Mouse (Mus musculus): ENCODE data around the gene Slc4a10. TPM values are rescaled to one million over a fixed set of nuclear protein-coding genes. Genes with fewer than 3 reads are reported as not detected.
A peak's percentile ranks its signal among the peaks of the same experiment; 100 is the strongest.
"Not testable (repeated sequence)": the region's sequence is repeated elsewhere in the genome, so short reads cannot be mapped to it uniquely, and the experiment has no call there.

Gene Slc4a10
- polyA plus RNA-seq (2015; fragmentation: Nextera tagmentation; extraction: Ambion mirVana) = 0.20 and 0.33 TPM in 2 replicates

DNA sequence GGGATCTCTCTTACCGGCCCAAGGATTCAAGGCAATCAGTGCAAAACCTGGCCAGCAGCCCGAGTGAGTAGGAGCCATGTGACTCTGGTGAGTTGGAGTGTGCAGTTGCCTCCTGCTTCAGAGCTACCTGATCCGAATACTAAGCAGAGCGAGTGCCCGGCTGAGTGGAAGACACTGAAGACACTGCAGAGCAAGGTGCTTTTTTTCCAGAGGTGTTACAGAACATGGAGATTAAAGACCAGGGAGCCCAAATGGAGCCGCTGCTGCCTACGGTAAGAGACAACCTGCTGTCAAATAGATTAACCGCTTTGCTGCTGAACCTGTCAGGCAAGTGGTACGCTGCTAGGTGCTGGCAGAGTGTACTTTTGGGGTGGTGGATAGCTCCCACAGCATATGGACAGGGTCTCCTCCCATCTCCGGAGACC lies at the start of gene Slc4a10:
Slc4a10 (plus strand) TSS at position 42 of the 425 bp plus-strand sequence.
- no peak; the same call in 1 of the 2 replicates for ATAC-seq (ENCODE audit: low FRiP score, low TSS enrichment)
- H3K4me1 ChIP-seq (ENCODE audit: insufficient read depth, low read length) = no peaks in the 10 kb centered on the region
- H3K36me3 ChIP-seq (ENCODE audit: insufficient read depth, low read length) = no peaks in the 10 kb centered on the region
- H3K4me3 ChIP-seq (ENCODE audit: low read length) = peak within 1 kb of the TSS; percentile 56
- WGBS = 20% methylated on average over 10 of the region's 10 CpGs
- H3K4me2 ChIP-seq (replicated peaks; ENCODE audit: low read depth, low read length) = peak within 1 kb of the TSS; percentile 70
- peak within 1 kb of the TSS; percentile 57; the same call in 1 of the 2 replicates for H3K9ac ChIP-seq (replicated peaks; ENCODE audit: low read length)
- H3K27me3 ChIP-seq (ENCODE audit: insufficient read depth, low read length) = 0 out of 2 replicates have a peak, but pooled peaks cover 10% of the 10 kb centered on the region
- H3K9me3 ChIP-seq (ENCODE audit: low read length) = no peaks in the 10 kb centered on the region
- no peak within 1 kb of the TSS for H3K27ac ChIP-seq (ENCODE audit: low read length)

- not testable (repeated sequence) for H3K27ac ChIP-seq (ENCODE audit: low read length); H3K4me2 ChIP-seq (replicated peaks; ENCODE audit: low read depth, low read length); ATAC-seq (ENCODE audit: low FRiP score, low TSS enrichment); H3K9ac ChIP-seq (replicated peaks; ENCODE audit: low read length); H3K4me1 ChIP-seq (ENCODE audit: insufficient read depth, low read length); H3K4me3 ChIP-seq (ENCODE audit: low read length); H3K9me3 ChIP-seq (ENCODE audit: low read length); H3K27me3 ChIP-seq (ENCODE audit: insufficient read depth, low read length); H3K36me3 ChIP-seq (ENCODE audit: insufficient read depth, low read length)
- 87% methylated on average over 6 of the region's 6 CpGs for WGBS
These were observed 45.0 kb upstream of the Slc4a10 start for GRCm38 (mm10) chr2:62001251-62001650.

DNA sequence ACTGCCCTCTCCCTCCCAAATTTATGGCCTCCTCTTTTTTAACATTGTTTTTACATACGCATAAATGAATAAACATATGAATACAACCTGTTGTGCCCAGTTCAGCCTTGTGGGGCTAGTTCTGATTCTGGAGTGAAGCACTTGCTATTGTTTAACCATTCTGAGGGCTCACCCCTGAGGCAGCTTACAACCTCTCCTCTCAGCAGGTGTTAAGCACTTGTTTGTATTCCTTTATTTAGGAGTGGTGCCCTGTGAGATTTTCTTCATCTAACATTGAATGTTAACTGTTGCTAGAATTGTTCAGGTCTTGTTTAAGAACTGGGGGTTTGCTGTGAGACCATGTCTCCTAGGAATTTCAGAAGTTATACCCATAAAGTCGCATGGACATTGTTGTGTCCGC lies 28.1 kb upstream of the Slc4a10 start:
- Histone ChIP-seq H3K9ac (replicated peaks; ENCODE audit: low read length) (no peak overlapping the region), H3K4me1 (ENCODE audit: insufficient read depth, low read length) (no peaks in the 10 kb centered on the region), H3K27ac (ENCODE audit: low read length) (no peak overlapping the region), H3K36me3 (ENCODE audit: insufficient read depth, low read length) (no peaks in the 10 kb centered on the region), H3K4me3 (ENCODE audit: low read length) (no peak overlapping the region), H3K27me3 (ENCODE audit: insufficient read depth, low read length) (no peaks in the 10 kb centered on the region), H3K4me2 (replicated peaks; ENCODE audit: low read depth, low read length) (no peak overlapping the region), H3K9me3 (ENCODE audit: low read length) (no peaks in the 10 kb centered on the region)
- WGBS = 62% methylated on average over 3 of the region's 3 CpGs
- no peak for ATAC-seq (ENCODE audit: low FRiP score, low TSS enrichment)

DNA sequence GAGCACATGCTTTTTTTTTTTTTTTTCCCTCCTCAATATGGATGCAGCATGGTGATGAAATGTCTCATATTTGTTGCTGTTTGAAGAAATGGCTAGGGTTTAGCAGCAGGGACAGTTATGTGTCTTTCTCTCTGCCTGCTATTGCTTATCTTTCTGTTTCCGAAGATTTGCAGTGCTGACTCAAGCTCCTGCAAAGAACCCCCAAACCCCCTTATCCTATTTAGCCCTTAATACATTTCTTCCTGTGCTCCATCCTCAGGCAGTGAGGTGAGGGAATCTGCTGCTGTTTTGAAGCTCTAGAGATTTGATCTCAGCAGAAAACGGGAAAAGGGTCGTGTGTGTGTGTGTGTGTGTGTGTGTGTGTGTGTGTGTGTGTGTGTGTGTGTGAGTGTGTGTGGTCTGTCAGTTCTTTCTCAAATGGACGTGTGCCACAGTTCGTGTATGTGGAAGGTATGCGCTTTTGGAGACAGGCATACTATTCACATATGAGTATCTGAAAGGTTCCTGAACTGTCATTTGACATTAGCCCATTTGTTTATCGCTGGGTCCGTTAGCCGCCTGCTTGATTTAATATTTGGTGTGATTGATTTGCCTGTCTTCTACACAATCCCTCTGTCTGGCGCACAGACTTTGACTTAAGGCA lies 720 bp downstream of the Slc4a10 start:
- WGBS = 15% methylated on average over 10 of the region's 10 CpGs

DNA sequence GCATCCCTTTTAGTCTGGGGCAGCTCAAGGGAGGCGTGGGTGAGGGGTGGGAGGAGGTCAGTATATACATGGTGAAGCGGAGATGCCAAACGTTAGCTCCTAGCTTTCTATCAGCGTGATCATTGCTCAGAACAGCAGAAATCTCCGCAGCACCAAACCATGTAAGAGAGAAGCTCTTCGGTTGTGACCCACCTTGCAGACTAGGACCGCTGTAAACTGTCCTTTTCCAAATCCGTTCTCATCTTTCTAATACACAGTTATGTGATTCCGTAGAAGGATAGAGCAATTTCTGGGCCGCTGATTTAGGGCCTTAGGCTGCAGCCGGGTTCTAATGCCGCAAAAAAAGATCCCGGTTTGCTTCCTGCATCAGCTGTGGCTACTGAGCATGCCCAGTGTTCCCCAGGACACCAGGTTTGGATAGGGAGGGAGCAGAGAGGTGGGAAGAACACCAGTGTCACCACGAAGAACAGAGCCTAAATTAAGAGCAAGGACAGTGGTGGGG lies 1.3 kb downstream of the Slc4a10 start:
- Histone ChIP-seq H3K4me2 (replicated peaks; ENCODE audit: low read depth, low read length) (peak overlapping the region; percentile 70), H3K4me3 (ENCODE audit: low read length) (peak overlapping the region; percentile 56), H3K4me1 (ENCODE audit: insufficient read depth, low read length) (no peaks in the 10 kb centered on the region), H3K9ac (replicated peaks; ENCODE audit: low read length) (peak overlapping the region; percentile 57), H3K27me3 (ENCODE audit: insufficient read depth, low read length) (0 out of 2 replicates have a peak, but pooled peaks cover 10% of the 10 kb centered on the region), H3K27ac (ENCODE audit: low read length) (no peak overlapping the region), H3K36me3 (ENCODE audit: insufficient read depth, low read length) (no peaks in the 10 kb centered on the region), H3K9me3 (ENCODE audit: low read length) (no peaks in the 10 kb centered on the region)
- 3% methylated on average over 14 of the region's 14 CpGs for WGBS
- peak; percentile 69; the same call in 1 of the 2 replicates for ATAC-seq (ENCODE audit: low FRiP score, low TSS enrichment)

More for the DNA sequence above, 720 bp downstream of the Slc4a10 start:
- Histone ChIP-seq H3K27ac (ENCODE audit: low read length) (no peak overlapping the region), H3K36me3 (ENCODE audit: insufficient read depth, low read length) (no peaks in the 10 kb centered on the region), H3K27me3 (ENCODE audit: insufficient read depth, low read length) (0 out of 2 replicates have a peak, but pooled peaks cover 10% of the 10 kb centered on the region), H3K9me3 (ENCODE audit: low read length) (no peaks in the 10 kb centered on the region), H3K4me3 (ENCODE audit: low read length) (peak overlapping the region; percentile 56), H3K9ac (replicated peaks; ENCODE audit: low read length) (peak overlapping the region; percentile 57), H3K4me1 (ENCODE audit: insufficient read depth, low read length) (no peaks in the 10 kb centered on the region), H3K4me2 (replicated peaks; ENCODE audit: low read depth, low read length) (peak overlapping the region; percentile 70)
- ATAC-seq (ENCODE audit: low FRiP score, low TSS enrichment) = no peak

DNA sequence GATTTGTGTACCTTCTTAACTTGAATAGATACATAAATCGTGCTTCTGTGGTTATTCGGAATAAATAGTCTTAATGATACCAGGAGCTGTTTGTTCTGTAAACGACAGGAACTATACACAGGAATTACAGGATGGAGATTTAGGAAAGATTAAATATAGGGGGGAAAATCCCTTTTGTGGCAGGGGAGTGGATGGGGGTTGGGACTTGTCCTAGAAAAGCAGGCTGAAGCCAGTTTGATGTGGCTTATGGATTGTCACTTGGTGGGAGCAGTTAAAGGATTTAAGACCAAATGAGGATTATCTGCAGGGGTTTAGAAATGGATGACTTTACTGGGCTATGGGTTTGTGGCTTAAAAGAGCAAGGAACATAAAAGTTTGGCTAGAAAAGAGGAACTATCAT lies 1.9 kb downstream of the Slc4a10 start:
- H3K4me2 ChIP-seq (replicated peaks; ENCODE audit: low read depth, low read length) = peak overlapping the region; percentile 70
- 11% methylated on average over 3 of the region's 3 CpGs for WGBS
- H3K36me3 ChIP-seq (ENCODE audit: insufficient read depth, low read length) = no peaks in the 10 kb centered on the region
- 0 out of 2 replicates have a peak, but pooled peaks cover 10% of the 10 kb centered on the region for H3K27me3 ChIP-seq (ENCODE audit: insufficient read depth, low read length)
- H3K4me3 ChIP-seq (ENCODE audit: low read length) = no peak overlapping the region; the same call in 1 of the 2 replicates
- no peaks in the 10 kb centered on the region for H3K9me3 ChIP-seq (ENCODE audit: low read length)
- no peak for ATAC-seq (ENCODE audit: low FRiP score, low TSS enrichment)
- no peak overlapping the region for H3K9ac ChIP-seq (replicated peaks; ENCODE audit: low read length)
- H3K27ac ChIP-seq (ENCODE audit: low read length) = no peak overlapping the region
- H3K4me1 ChIP-seq (ENCODE audit: insufficient read depth, low read length) = no peaks in the 10 kb centered on the region

DNA sequence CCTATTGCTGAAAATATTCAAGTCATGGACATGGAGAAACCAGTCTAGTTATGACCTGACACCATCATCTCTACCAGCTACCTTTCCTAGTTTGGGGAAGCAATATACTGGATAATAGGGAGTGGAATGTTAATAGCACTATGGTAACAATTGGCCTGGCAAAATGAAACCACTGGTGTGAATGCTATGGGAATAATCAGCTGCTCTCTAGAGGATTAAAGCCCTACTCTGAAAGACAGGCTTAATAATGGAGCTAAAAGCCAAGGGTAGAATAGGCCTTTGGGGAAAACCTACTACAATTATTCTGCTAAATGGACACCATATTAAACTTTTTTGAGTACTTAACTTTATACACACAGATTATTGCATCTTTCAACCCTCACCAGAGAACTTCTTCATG lies 30.2 kb downstream of the Slc4a10 start:
- Histone ChIP-seq H3K9ac (replicated peaks; ENCODE audit: low read length) (no peak overlapping the region), H3K36me3 (ENCODE audit: insufficient read depth, low read length) (no peaks in the 10 kb centered on the region), H3K4me3 (ENCODE audit: low read length) (no peak overlapping the region), H3K4me1 (ENCODE audit: insufficient read depth, low read length) (no peaks in the 10 kb centered on the region), H3K27me3 (ENCODE audit: insufficient read depth, low read length) (no peaks in the 10 kb centered on the region), H3K4me2 (replicated peaks; ENCODE audit: low read depth, low read length) (no peak overlapping the region), H3K27ac (ENCODE audit: low read length) (no peak overlapping the region), H3K9me3 (ENCODE audit: low read length) (no peaks in the 10 kb centered on the region)
- ATAC-seq (ENCODE audit: low FRiP score, low TSS enrichment) = no peak

DNA sequence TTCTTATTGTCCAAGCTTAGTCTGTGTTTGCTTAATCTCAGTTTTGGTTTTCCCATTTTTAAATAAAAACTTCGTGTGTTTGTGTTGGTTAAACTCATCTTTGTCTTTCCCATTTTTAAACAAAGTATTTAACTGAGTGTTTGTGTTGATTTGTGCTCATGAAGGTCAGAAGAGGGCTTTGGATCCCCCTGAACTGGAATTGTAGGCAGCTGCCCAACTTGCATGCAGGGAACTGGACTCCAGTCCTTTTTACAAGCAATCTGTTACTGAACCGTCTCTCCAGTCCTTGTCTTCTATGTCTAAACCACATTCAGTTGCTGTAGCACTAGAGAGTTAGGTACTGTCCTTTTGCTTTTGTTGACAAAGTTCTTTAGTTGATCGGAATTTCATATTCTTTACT lies 41.3 kb downstream of the Slc4a10 start:
- H3K27ac ChIP-seq (ENCODE audit: low read length) = no peak overlapping the region
- H3K9ac ChIP-seq (replicated peaks; ENCODE audit: low read length) = no peak overlapping the region
- no peak for ATAC-seq (ENCODE audit: low FRiP score, low TSS enrichment)
- H3K27me3 ChIP-seq (ENCODE audit: insufficient read depth, low read length) = no peaks in the 10 kb centered on the region
- H3K36me3 ChIP-seq (ENCODE audit: insufficient read depth, low read length) = no peaks in the 10 kb centered on the region
- no peak overlapping the region for H3K4me3 ChIP-seq (ENCODE audit: low read length)
- no peaks in the 10 kb centered on the region for H3K9me3 ChIP-seq (ENCODE audit: low read length)
- no peak overlapping the region for H3K4me2 ChIP-seq (replicated peaks; ENCODE audit: low read depth, low read length)
- 75% methylated on average over 3 of the region's 3 CpGs for WGBS
- H3K4me1 ChIP-seq (ENCODE audit: insufficient read depth, low read length) = no peaks in the 10 kb centered on the region

- 58% methylated on average over 8 of the region's 8 CpGs for WGBS
- Histone ChIP-seq H3K4me1 (ENCODE audit: insufficient read depth, low read length) (no peaks in the 10 kb centered on the region), H3K4me3 (ENCODE audit: low read length) (no peak overlapping the region), H3K9ac (replicated peaks; ENCODE audit: low read length) (no peak overlapping the region), H3K9me3 (ENCODE audit: low read length) (no peaks in the 10 kb centered on the region), H3K27ac (ENCODE audit: low read length) (no peak overlapping the region), H3K27me3 (ENCODE audit: insufficient read depth, low read length) (no peaks in the 10 kb centered on the region), H3K36me3 (ENCODE audit: insufficient read depth, low read length) (no peaks in the 10 kb centered on the region), H3K4me2 (replicated peaks; ENCODE audit: low read depth, low read length) (no peak overlapping the region)
- no peak for ATAC-seq (ENCODE audit: low FRiP score, low TSS enrichment)
These were observed 42.5 kb downstream of the Slc4a10 start for GRCm38 (mm10) chr2:62088715-62089114.

DNA sequence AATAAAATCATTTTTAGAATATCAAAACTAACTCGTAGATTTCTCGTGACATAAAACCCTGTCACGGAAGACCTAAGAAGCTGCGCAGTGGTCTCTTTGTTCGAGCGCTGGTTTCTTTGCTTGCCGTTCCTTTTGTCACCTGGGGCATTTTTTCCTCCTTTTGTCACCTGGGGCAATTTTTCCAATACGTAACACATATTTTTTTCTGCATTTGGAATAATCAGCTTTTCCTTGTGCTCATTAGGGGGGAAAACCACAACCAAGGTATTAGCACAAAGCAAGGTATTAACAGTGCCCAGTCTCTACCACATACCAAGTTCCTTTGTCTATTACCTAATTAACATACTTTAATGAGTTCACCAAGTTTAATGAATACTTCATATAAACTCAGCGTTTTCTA lies 42.9 kb downstream of the Slc4a10 start:
- Histone ChIP-seq H3K4me3 (ENCODE audit: low read length) (no peak overlapping the region), H3K36me3 (ENCODE audit: insufficient read depth, low read length) (no peaks in the 10 kb centered on the region), H3K4me1 (ENCODE audit: insufficient read depth, low read length) (no peaks in the 10 kb centered on the region), H3K27me3 (ENCODE audit: insufficient read depth, low read length) (no peaks in the 10 kb centered on the region), H3K9ac (replicated peaks; ENCODE audit: low read length) (no peak overlapping the region), H3K4me2 (replicated peaks; ENCODE audit: low read depth, low read length) (no peak overlapping the region), H3K27ac (ENCODE audit: low read length) (no peak overlapping the region), H3K9me3 (ENCODE audit: low read length) (no peaks in the 10 kb centered on the region)
- no peak for ATAC-seq (ENCODE audit: low FRiP score, low TSS enrichment)
- WGBS = 78% methylated on average over 9 of the region's 9 CpGs
